Mouse (Mus musculus) gastrocnemius, postnatal 14 days (tissue): ENCODE data around the gene Gnaq. TPM values are rescaled to one million over a fixed set of nuclear protein-coding genes. Genes with fewer than 3 reads are reported as not detected.
"Not testable (repeated sequence)": the region's sequence is repeated elsewhere in the genome, so short reads cannot be mapped to it uniquely, and the experiment has no call there.

ENCODE experiments used
- DNase-seq: peaks from one replicate; pipeline ENCODE4 v3.0.0; 2021; ENCODE audit warnings: mixed read lengths
- intact Hi-C: fragments of 180-260 bp; cut with DNase I; formaldehyde crosslinking; loops from one replicate; pipeline ENCODE4 v1.15.1; 2025; ENCODE audit warnings: low total_unique reads
- total RNA-seq, 2 experiments: library from RNA; stranded (reverse); gene quantifications; 2 replicates each; pipeline ENCODE4 v1.2.3; 2021

Gnaq gene
- total RNA-seq, 2 experiments from 2014 or later, result 15.8 to 20.3 TPM

DNA sequence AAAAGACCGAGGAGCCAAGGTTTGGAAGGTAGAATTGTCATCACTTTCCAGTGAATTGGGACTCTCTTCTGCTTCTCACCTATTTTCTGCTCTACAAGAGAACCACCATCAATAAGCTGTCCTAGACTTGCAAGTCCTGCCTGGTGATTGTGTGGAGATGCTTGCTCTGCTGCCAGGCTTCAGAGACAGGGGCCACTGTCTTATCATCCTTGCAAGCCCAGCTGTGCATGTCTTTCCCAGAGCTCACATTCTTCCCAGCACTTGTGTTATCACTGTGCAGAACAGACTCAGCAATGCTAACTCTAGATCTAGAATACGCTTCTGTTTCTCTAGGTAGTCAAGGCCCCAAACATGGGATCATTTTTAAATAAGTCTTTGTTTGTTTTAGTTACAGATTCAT, 116.4 kb downstream of the Gnaq start:
- intact Hi-C loops, result no loop called here
- DNase-seq, result no peak

DNA sequence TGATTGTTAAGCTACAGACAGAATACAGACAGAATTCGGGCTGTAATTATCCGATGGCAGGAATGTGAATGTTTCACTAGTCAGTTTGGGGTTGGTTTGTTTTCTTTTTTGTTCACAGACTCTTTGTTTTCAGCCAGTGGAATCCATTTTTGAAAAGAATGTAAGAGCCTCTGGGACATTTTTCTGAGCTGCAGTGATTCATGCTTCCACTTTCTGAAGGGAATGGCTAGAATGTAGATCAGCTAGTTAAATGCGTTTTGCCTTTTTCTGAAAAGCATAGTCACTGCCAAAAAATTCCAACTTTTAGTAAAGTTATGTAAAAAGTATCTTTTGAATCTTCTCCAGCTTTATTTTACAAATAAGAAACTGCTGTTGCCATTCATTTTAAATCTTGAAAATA, 118.3 kb downstream of the Gnaq start:
- DNase-seq, result no peak
- intact Hi-C loops, result no loop called here

DNA sequence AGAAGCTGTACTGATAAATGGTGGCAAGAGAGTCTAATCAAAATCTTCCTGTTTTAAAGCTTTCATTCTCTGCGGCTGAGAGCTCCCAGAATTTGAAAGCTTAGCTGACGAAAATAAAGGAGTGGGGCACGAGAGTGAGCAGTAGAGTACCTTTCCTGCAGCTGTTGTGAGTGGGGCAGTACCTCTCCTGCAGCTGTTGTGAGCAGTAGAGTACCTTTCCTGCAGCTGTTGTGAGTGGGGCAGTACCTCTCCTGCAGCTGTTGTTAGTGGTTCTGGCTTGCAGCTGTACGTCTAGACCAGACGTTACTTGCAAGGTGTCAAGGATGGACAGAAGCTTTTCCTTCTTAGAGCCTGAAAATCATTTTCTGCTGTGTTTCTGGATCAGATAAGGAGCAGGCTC, 119.2 kb downstream of the Gnaq start:
- DNase-seq, result no peak
- intact Hi-C loops, result no loop called here

DNA sequence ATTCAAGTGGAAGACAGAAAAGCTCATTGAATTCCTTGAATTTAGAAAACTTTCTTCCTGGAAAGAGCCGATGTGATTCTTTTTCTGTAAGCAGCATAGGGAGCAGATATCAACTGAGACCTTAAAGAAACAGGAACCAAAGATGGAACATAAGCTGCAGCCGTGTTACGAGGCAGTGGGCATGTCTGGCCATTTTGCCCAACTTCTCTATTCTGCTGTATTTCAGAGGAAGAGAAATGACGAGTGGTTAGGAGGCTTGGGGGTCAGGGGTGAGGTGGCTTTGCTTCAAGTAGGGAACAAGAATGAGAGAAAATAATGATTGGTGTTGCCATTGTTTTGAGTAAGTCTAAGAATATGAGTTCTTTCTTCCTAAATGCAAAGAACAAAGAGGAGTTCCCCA, 120.1 kb downstream of the Gnaq start:
- no peak for DNase-seq
- intact Hi-C loops, result no loop called here

DNA sequence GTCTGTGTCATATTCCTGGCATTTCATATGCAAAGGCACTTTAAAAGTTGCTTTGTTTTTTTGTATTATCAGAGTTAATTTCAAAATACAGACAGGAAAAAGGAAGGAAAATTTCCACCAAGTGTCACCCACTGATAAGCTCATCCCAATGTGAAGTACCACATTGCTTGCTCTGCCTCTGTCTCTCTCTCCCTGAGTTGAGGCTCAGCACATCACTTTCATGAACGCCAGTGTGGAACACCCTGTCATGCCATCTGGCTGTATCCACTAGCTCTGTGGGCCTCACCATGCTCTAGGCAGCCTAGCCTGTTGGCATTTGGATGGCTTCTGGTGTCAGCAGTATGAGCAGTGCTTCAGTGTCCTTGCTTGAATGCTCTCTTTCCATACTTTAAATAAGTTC, 122.2 kb downstream of the Gnaq start:
- DNase-seq, result no peak
- intact Hi-C loops, result no loop called here

DNA sequence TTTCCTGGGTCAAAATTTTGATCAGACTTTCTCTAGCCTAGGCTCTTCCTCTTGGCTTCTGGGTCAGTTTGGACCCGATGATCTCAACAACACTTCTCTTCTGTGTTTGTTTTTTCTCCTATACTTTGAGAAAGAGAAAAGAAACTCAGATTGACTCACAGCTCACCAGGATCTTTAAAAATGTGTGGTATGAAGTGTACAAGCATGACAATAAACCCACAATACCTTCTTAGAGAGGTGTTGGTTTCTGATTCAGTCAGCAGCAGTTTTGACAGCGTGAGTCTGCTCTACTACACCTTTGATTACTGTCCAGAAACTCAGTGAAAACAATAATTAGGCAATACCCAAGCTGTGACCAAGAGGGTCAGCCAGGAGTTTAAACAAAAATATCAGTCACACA, 122.7 kb downstream of the Gnaq start:
- no peak for DNase-seq
- intact Hi-C loops, result no loop called here

DNA sequence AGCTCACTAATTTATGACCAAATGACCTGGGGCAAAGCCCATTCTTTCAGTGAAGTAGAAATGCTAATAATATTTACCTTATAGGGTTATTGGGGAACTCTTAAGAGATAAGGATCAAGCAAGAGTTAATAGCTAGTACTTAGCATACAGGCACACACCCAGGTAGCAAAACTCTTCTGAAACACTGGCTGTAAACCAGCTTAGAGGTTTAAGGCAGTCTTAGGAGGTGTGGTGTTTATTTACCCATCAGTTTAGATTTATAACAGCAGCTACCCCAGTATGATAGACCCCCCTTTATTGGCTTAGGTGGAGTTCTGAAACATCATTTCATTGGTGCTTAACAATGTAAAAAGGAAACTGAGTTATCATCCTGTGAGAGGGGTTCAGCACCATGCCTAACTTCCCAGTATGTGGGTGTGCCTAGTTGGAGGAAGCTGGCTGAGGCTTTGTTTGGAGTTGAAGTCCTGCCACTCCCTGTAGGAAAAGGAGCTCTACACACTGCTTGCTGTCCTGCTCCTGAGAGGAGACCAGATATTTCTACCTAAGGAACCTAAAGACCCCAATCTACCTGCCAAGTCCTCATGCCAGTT, 126.2 kb downstream of the Gnaq start:
- DNase-seq, result no peak
- intact Hi-C loops, result no loop called here

DNA sequence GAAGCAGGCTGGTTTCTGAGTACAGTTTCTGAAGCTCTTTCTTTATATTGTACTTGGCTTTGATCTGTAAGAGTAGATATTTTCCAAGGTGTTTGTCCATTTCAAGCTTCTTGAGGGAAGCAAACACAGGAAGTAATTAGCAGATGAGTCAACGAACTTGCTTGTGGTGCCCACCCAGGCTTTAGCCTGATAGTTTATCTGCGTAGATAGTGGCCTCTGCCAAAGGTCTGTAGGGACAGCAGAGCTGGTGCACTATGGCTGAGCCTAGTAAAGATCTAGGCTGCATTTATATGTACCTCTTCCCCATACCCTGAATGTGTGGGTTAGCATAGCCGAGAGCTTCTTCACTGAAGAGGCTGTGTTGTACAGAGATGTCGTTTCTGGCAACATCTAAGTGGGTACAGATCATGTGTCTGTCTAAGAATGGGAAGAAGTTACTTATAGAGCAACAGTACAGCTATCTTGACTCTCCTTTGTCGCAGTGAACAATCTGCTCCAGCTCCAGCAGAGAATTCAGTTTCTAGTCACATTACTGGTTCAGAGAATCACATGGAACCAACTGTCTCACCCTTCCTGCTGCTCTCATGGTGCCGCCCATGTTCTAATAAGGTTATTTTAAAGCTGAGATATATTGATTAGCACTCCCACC, 127.3 kb downstream of the Gnaq start:
- intact Hi-C loops, result no loop called here
- DNase-seq, result no peak

DNA sequence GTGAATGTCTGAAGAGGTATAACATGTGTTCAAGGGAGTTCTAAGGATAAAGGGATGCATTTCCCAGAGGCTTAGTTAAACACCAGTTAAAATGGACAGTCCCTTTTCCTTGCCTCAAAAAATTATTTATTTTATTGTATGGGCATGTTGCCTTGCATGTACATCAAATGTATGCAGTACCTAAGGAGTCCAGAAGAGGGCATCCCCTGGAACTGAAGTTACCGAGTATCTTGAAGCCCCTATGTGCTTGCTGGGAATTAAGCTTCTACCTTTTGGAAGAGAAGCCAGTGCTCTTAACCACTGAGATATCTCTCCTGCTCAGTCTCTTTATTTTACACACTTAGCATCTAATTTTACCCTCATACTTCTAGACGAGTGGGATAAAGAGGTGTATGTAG, 127.8 kb downstream of the Gnaq start:
- no peak for DNase-seq
- intact Hi-C loops, result no loop called here

DNA sequence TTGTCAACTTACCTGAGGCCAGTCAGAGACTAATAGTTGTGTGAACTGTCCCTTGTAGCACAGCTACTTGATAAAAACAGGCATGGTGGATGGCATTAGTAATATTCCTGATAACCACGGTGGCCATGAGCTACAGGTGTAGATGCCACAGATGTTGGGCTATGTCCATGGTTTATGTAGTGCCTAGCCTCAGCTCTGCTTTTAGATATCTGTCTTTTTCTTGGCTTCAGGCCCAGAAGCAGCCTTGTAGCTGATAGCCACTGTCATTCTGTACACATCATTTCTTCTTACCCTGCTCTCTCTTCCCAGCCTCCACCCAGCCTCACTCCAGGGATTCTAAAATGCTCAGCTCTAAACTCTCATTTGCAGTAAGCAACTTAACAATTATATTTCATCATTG, 128.3 kb downstream of the Gnaq start:
- intact Hi-C loops, result no loop called here
- no peak for DNase-seq

DNA sequence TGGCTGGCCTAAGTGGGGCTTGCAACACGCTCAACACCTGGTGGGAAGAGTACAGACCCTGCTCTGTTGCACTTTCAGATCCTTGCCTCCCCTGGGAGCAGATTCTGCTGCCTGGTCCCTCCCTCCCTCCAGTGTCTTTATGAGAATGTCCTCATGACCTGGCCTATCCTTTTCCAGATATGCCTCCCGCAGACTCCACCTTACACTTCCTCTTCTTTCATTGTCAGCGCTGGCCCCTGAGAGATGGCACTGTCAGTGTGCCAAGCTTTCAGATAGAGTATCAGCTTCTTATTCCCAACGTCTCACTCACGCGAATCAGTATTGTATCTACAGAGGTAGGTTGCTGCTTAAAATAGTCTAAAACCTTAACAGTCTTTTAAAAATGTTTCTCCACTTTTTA, 129.0 kb downstream of the Gnaq start:
- intact Hi-C loops, result no loop called here
- no peak for DNase-seq

DNA sequence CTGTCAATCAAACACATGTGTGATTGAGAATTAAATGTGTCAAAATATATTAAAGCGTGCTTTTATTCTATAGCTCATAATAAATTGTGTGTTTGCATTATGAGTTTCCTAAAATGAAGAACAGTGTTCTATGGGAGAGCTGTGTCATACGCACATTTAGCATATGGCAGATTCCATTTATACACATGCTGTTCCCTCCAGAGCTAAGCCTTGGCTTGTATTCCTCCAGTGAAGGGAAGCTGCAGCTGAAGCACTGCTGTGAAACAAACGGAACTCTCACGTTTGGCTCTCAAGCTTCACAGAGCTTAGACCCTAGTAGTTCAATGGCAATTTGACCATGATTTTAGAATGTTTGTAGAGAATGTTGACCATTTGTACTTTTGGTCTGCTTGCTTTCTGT, 129.7 kb downstream of the Gnaq start:
- intact Hi-C loops, result no loop called here
- no peak for DNase-seq

DNA sequence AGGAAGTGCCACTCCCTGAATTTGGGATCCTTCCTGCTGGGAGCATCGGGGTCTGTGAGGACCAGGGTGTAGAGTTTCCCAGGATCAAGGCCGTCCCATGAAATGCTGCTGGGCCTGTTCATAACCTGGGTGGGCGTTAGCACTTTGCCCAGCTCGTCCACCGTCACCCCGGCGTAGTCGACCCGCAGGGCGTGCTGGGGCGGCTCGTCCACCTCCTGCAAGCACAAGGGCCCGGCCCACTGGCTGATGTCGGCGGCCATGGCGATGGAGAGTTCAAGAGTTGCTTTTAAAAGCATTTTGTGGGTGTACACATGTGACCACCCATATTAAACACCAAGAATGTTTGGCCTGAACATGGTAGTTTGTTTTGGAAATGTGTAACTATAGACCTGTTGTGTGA, 134.7 kb downstream of the Gnaq start:
- intact Hi-C loops, DNase-seq: not testable (repeated sequence)

DNA sequence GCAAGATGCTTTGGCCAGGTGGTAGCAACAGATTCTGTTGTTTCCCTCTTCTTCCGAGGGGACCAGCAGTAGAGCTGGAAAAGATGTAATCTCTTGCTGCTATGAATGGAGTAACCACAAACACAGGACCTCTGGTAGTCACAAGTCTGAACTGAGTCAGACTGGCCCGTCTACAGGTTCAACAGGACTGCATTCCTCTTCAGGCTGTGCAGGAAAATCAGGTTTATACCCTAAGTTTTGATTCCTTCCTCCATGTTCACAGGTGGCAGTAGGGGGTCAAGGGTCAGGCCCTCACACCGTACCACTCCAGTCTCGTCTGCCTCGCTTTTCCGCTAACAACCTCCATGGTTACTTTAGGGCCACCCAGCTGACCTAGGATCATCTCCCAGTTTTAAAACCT, 137.6 kb downstream of the Gnaq start:
- DNase-seq, result no peak
- intact Hi-C loops, result no loop called here

DNA sequence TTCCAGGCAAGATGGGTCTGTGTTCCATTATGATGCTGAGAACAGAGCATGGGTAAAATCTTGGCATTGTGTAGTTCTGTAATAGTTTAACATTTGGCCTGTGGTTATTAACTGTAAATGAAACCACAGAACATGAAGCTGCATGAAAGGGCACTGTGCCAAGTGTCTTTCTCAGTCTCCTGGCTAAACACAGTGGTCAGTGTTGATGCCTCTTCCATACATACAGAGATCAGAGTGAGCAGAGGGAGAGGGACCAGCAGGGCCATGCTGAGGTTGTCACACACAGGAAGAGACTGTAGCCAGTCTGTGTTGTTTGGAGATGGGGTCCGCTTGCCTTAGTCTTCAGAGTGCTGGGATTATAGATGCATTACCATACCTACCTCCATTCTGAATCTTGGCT, 138.4 kb downstream of the Gnaq start:
- intact Hi-C loops, result no loop called here
- no peak for DNase-seq

DNA sequence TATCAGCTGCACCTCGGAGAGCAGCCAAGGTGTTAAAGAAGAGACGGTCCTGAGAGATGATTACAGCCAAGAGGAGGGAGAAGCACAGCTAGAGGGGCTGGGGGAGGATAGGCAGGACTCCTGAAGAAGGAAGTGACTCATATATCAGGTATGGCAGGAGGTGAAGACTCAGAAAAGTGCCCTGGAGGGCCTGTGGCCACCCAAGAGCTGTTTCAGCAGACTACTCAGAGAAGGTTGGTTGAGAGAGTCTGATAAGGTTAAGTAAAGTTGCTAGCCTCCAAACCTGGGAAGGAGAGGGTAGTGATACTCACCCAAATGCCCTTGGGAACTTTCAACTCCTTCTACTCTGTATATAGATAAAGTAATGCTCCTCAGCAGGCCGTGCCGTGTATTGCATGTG, 140.4 kb downstream of the Gnaq start:
- DNase-seq, result no peak
- intact Hi-C loops, result no loop called here

DNA sequence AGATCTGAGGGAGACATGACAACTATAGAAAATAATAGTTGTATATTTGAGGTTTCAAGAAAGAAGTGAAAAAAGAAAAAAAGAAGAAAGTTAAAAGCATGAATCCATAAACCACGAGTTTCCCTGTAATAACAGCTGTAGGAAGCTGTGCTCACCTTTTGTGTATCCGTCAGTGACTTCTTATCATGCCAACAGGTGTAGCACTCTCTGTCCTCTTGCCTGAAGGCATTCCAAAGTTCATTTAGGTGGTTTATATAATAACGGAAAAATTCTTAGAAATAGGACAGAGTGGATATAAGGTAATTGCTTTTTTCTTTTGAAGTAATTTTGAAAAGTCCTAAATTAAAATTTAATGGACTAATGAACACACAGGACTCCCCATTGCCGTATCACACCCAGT, 147.6 kb downstream of the Gnaq start:
- intact Hi-C loops, result no loop called here
- DNase-seq, result no peak

DNA sequence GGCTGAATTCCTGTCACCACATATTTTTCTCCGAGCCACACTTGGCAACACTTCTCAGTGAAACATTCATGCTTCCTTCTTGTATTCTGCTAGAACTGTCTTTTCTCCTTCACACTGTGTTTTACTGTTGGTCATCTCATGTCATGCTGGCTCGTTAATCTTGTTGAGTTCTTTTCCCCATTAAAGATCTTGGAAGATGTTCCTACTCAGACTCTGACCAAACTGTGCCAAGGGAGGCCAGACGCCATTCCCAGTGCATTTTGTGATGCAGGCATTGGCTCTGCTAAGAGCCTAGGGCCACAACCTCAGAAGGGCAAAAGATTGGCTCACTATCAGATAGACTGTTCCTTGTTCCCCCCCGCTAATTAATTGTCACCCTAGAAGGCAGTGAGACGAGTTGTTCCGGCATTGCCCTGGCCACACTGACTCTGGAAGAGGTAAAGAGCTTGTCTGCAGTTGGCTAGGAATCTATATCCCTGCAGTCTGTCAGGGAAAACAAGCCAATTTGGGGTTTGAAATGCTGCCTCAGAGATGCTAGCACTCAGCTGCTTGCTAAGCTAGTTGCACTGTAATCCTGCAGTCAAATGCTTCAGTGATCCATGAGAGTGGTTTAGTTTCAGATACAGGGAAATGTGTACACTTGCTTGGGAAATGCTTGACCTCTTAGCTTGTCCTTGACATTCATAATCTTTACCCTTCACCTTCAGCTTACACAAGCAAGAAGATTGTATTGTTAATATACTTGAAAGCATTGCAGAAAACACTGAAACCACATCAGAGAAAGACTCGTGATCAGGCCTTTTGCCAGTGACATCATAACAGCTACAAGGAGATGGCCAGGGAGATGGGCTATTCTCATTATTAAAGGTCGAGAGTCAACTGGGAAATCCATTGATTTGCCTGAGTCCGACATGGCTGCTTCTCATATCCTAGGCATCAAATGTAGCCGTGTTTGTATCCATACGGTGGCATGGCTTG, 152.7 kb downstream of the Gnaq start:
- intact Hi-C loops, result no loop called here
- no peak for DNase-seq

DNA sequence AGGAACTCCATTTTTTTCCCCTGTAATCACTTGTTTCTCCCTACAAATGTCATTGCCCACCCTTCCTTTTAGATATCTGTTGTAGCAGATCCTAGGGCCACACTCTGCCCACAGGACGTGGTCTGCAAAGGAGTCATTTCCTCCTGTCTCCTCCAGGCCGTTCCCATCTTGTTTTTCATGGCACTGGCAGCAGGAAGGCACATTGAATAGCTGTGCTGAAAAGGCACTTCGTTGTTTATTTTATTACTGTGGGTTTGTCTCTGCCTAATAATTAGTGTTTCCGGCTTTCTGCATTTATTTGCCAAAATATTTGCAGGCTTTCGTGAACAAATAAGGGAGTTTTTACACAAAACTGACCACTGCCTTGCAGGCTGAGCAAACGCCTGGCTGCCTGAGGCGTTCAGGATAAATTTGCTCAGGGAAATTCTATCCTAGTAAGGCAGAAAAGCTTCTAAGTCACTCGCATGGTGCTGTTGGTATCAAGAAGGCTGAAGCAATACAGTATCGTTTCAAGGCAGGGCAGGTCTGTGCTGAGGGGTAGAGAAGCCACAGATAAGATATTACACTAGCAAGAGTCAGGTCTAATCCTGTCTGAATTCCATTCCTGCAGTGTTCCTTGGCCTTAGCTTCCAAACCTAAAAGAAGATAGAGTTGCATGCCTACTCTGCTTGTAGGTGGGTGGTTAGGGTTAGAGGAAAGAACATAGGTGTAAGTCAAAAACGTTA, 154.0 kb downstream of the Gnaq start:
- DNase-seq, result no peak
- intact Hi-C loops, result no loop called here

DNA sequence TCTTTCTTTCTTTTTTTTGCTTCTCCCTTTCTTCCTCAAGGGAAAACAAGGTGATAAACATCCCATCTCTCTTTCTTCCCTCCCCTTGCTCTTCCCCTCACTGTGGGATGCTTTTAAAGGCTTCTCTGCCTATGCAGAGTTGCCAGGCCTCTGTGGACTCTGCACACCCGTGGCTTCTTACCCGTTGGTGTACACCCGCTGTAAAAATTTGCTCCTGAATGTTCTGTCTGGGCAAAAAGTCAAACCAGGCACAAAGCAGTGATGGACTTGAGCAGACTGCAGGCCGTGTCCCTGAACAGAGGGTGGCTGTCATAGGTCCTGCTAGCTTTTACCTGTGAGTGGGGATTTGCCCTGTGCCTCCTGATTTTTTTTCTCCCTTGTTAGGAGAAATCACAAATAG, 154.7 kb downstream of the Gnaq start:
- DNase-seq, result no peak
- intact Hi-C loops, result no loop called here
